Mouse (Mus musculus) gastrocnemius, postnatal 10 days (tissue): ENCODE results near the gene Amotl1. TPM values are rescaled to one million over a fixed set of nuclear protein-coding genes. Genes with fewer than 3 reads are reported as not detected.

ENCODE experiments used
- DNase-seq: peaks from one replicate; pipeline ENCODE4 v3.0.0; 2021; ENCODE audit warnings: mixed read lengths
- total RNA-seq, 2 experiments: library from RNA; stranded (reverse); gene quantifications; 2 replicates each; pipeline ENCODE4 v1.2.3; 2021

The Amotl1 gene
- total RNA-seq, 2 experiments from 2014 or later: 271 to 282 TPM

GRCm38 (mm10) chr9:14641310-14642067 lies 3.4 kb downstream of the Amotl1 start:
- DNase-seq: no peak

GRCm38 (mm10) chr9:14636244-14636643 lies 8.6 kb downstream of the Amotl1 start:
- no peak for DNase-seq

- no peak for DNase-seq
Measured at GRCm38 (mm10) chr9:14635551-14635950, 9.3 kb downstream of the Amotl1 start.

GRCm38 (mm10) chr9:14634155-14634554 lies 10.7 kb downstream of the Amotl1 start:
- DNase-seq: no peak

GRCm38 (mm10) chr9:14632365-14633163 lies 12.3 kb downstream of the Amotl1 start:
- DNase-seq: no peak

- DNase-seq: peak; percentile 46
Measured at GRCm38 (mm10) chr9:14631729-14632128, 13.1 kb downstream of the Amotl1 start.

- no peak for DNase-seq
Measured at GRCm38 (mm10) chr9:14627525-14627924, 17.3 kb downstream of the Amotl1 start.

GRCm38 (mm10) chr9:14625961-14626360 lies 18.9 kb downstream of the Amotl1 start:
- no peak for DNase-seq

GRCm38 (mm10) chr9:14625024-14625423 lies 19.8 kb downstream of the Amotl1 start:
- DNase-seq: peak; percentile 81

- DNase-seq: no peak
Measured at GRCm38 (mm10) chr9:14623928-14624327, 20.9 kb downstream of the Amotl1 start.

- peak; percentile 66 for DNase-seq
Measured at GRCm38 (mm10) chr9:14623250-14623649, 21.6 kb downstream of the Amotl1 start.

GRCm38 (mm10) chr9:14622848-14623247 lies 22.0 kb downstream of the Amotl1 start:
- no peak for DNase-seq

- no peak for DNase-seq
Measured at GRCm38 (mm10) chr9:14620107-14620506, 24.7 kb downstream of the Amotl1 start.

- peak; percentile 74 for DNase-seq
Measured at GRCm38 (mm10) chr9:14614931-14615880, 29.6 kb downstream of the Amotl1 start.

- peak; percentile 60 for DNase-seq
Measured at GRCm38 (mm10) chr9:14614205-14614930, 30.5 kb downstream of the Amotl1 start.

GRCm38 (mm10) chr9:14613308-14614204 lies 31.3 kb downstream of the Amotl1 start:
- DNase-seq: no peak

GRCm38 (mm10) chr9:14612588-14612987 lies 32.3 kb downstream of the Amotl1 start:
- no peak for DNase-seq

GRCm38 (mm10) chr9:14608521-14608920 lies 36.3 kb downstream of the Amotl1 start:
- DNase-seq: peak; percentile 46

GRCm38 (mm10) chr9:14607464-14607863 lies 37.4 kb downstream of the Amotl1 start:
- DNase-seq: no peak

GRCm38 (mm10) chr9:14605992-14606391 lies 38.9 kb downstream of the Amotl1 start:
- no peak for DNase-seq
